Mouse (Mus musculus): ENCODE data around the gene Gm11758. TPM values are rescaled to one million over a fixed set of nuclear protein-coding genes. Genes with fewer than 3 reads are reported as not detected.
"Not testable (repeated sequence)": the region's sequence is repeated elsewhere in the genome, so short reads cannot be mapped to it uniquely, and the experiment has no call there.

Gm11758 gene
- total RNA-seq (2021) = not detected
- long read RNA-seq, experiment 1 = 0 reads
- long read RNA-seq, experiment 2 = 0 reads

GRCm38 (mm10) chr4:73876166-73876565 lies at the start of gene Gm11758:
Gene Gm11758 (minus strand): TSS chr4:73876266.
- intact Hi-C loops (cut with DNase I); H3K27ac ChIP-seq; H3K4me3 ChIP-seq; DNase-seq: not testable (repeated sequence)

- H3K27ac ChIP-seq; DNase-seq; H3K4me3 ChIP-seq; intact Hi-C loops (cut with DNase I): not testable (repeated sequence)
Observed at GRCm38 (mm10) chr4:73920660-73921059, 44.6 kb upstream of the Gm11758 start, which contains the start of gene Gm11756. Gene Gm11756 (minus strand): TSS chr4:73920760.

GRCm38 (mm10) chr4:73905853-73906252 lies 29.8 kb upstream of the Gm11758 start, which contains the start of gene Gm13871:
Gene Gm13871 (minus strand): TSS chr4:73905953.
- H3K27ac ChIP-seq; intact Hi-C loops (cut with DNase I); DNase-seq; H3K4me3 ChIP-seq: not testable (repeated sequence)

GRCm38 (mm10) chr4:73891012-73891411 lies 14.9 kb upstream of the Gm11758 start, which contains the start of gene Gm11757:
Gene Gm11757 (minus strand): TSS chr4:73891112.
- intact Hi-C loops (cut with DNase I); DNase-seq; H3K27ac ChIP-seq; H3K4me3 ChIP-seq: not testable (repeated sequence)

- intact Hi-C loops (cut with DNase I) = no loop called here
- Histone ChIP-seq H3K27ac (no peak overlapping the region), H3K4me3 (no peak overlapping the region)
- DNase-seq = no peak
- no peak for TF ChIP-seq CTCF (IDR thresholded peaks at IDR 0.05)
Observed at GRCm38 (mm10) chr4:73826587-73826986, 49.5 kb downstream of the Gm11758 start.

Other genes starting within 250 kb of the Gm11758 start
- gene Gm11236, start 238.1 kb downstream of the Gm11758 start, total RNA-seq (2021) = not detected
- not detected for gene Gm11239, start 207.9 kb downstream of the Gm11758 start, total RNA-seq (2021)
- not detected for gene Gm428, start 192.8 kb downstream of the Gm11758 start, total RNA-seq (2021)
- not detected for gene Rasef, start 85.3 kb downstream of the Gm11758 start, total RNA-seq (2021)
- under 1 TPM in 1 of 2 experiments, not detected in 1; 0.20 TPM for gene Gm11757, start 14.8 kb upstream of the Gm11758 start, total RNA-seq (2021)
- under 1 TPM in 1 of 2 experiments, not detected in 1; 0.20 TPM for gene Gm13871, start 29.7 kb upstream of the Gm11758 start, total RNA-seq (2021)
- 1 to 10 TPM in 1 of 2 experiments, not detected in 1; 1.3 TPM for gene Gm11756, start 44.5 kb upstream of the Gm11758 start, total RNA-seq (2021)
- 100 to 1,000 TPM; 117 to 174 TPM for gene 2310002L09Rik, start 74.6 kb upstream of the Gm11758 start, total RNA-seq (2021)
- gene Frmd3, start 137.2 kb upstream of the Gm11758 start, total RNA-seq (2021) = under 1 TPM; 0.11 to 0.18 TPM

All from gastrocnemius, adult 2 months (tissue).